Mouse (Mus musculus) forebrain, postnatal 0 days (tissue): ENCODE data around the gene Btbd17. TPM values are rescaled to one million over a fixed set of nuclear protein-coding genes. Genes with fewer than 3 reads are reported as not detected.
A peak's percentile ranks its signal among the peaks of the same experiment; 100 is the strongest.

ENCODE experiments used
- ATAC-seq: fragments of 200-750 bp; cut with Nextera tagmentation; 2 replicates; pipeline ENCODE4 v1.8.0; 2017; ENCODE audit warnings: mild to moderate bottlenecking, moderate library complexity
- DNase-seq: peaks from one replicate; pipeline ENCODE4 v3.0.0-alpha.2; 2015
- H3K27ac ChIP-seq: fragments of 300-500 bp; sonication (generic); 2 replicates; pipeline ENCODE4 v1.5.1; 2014; ENCODE audit warnings: low read depth, mild to moderate bottlenecking, antibody characterized with exemption, low read length, moderate library complexity, mixed read lengths
- H3K27me3 ChIP-seq: fragments of 300-500 bp; sonication (generic); 2 replicates; pipeline ENCODE4 v1.6.1; 2014; ENCODE audit warnings: mild to moderate bottlenecking, low read length, mixed read lengths; ENCODE audit not compliant: insufficient read depth
- H3K36me3 ChIP-seq: fragments of 300-500 bp; sonication (generic); 2 replicates; pipeline ENCODE4 v1.6.1; 2014; ENCODE audit warnings: mild to moderate bottlenecking, moderate library complexity; ENCODE audit not compliant: insufficient read depth
- H3K4me1 ChIP-seq: fragments of 300-500 bp; sonication (generic); 2 replicates; pipeline ENCODE4 v1.6.1; 2014; ENCODE audit warnings: antibody characterized with exemption; ENCODE audit not compliant: insufficient read depth
- H3K4me2 ChIP-seq: fragments of 300-500 bp; sonication (generic); 2 replicates; pipeline ENCODE4 v1.6.1; 2014; ENCODE audit warnings: low read depth, mild to moderate bottlenecking, moderate library complexity
- H3K4me3 ChIP-seq: fragments of 300-500 bp; sonication (generic); 2 replicates; pipeline ENCODE4 v1.5.1; 2014; ENCODE audit warnings: low read depth, low read length, mixed read lengths
- H3K9ac ChIP-seq: fragments of 300-500 bp; sonication (generic); 2 replicates; pipeline ENCODE4 v1.6.1; 2014; ENCODE audit warnings: mild to moderate bottlenecking
- H3K9me3 ChIP-seq: fragments of 300-500 bp; sonication (generic); 2 replicates; pipeline ENCODE4 v1.6.1; 2016; ENCODE audit warnings: low read length
- CTCF ChIP-seq: sonication (generic); IDR thresholded peaks from 2 replicates; pipeline ENCODE4 v1.5.1; 2016; ENCODE audit warnings: antibody characterized with exemption, control low read depth, low read depth
- WGBS: fragments of 180-500 bp; shearing (Covaris S2); extraction: QIAGEN DNeasy Blood & Tissue Kit; methylation state at CpG from one replicate; pipeline ENCODE4 v1.1.7; 2014; 5-methylcytosine and 5-hydroxymethylcytosine counted together
- polyA plus RNA-seq: library from polyadenylated mRNA; unstranded; fragments of >200 nt; fragmentation: Nextera tagmentation; extraction: Ambion mirVana; gene quantifications from 2 replicates; pipeline ENCODE4 v1.2.1, GENCODE M21; 2015
- total RNA-seq: library from RNA; depleted of rRNA; stranded (reverse); fragments of >200 nt; gene quantifications from 2 replicates; pipeline ENCODE4 v1.2.3, GENCODE M21; 2014

Gene Btbd17
- total and polyA plus RNA-seq, 2 experiments from 2014 or later, result 20.1 to 28.2 TPM

DNA sequence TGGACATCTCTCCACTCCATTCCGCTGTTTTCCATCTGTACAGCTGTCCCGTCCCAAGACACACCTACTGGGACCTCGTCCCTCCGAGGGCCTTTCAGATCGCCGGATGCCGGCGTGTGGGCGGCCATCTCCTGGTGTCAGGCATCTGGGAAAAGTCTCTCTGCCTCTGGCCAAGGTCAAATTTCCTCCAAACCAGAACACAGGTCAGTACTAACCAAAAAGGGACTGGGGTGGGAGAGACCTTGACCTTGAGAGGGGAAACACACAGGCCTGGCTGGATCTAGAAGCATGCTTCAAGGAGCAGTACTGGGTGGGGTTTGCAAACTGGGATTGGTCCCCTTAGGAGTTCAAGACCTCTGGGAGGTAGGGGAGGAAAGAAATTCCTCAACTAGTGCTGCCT lies 6.0 kb downstream of the Btbd17 start:
- DNase-seq (no peak), ATAC-seq (no peak)
- 72% methylated on average over 9 of the region's 9 CpGs for WGBS
- TF ChIP-seq CTCF, result no peak
- no peak overlapping the region for H3K9ac ChIP-seq
- no peaks in the 10 kb centered on the region for H3K9me3 ChIP-seq
- no peaks in the 10 kb centered on the region for H3K36me3 ChIP-seq
- H3K27ac ChIP-seq, result no peak overlapping the region
- H3K4me2 ChIP-seq, result no peak overlapping the region
- peaks cover 10% of the 10 kb centered on the region; the same call in 1 of the 2 replicates for H3K27me3 ChIP-seq
- no peak overlapping the region for H3K4me3 ChIP-seq
- peaks cover 14% of the 10 kb centered on the region for H3K4me1 ChIP-seq

DNA sequence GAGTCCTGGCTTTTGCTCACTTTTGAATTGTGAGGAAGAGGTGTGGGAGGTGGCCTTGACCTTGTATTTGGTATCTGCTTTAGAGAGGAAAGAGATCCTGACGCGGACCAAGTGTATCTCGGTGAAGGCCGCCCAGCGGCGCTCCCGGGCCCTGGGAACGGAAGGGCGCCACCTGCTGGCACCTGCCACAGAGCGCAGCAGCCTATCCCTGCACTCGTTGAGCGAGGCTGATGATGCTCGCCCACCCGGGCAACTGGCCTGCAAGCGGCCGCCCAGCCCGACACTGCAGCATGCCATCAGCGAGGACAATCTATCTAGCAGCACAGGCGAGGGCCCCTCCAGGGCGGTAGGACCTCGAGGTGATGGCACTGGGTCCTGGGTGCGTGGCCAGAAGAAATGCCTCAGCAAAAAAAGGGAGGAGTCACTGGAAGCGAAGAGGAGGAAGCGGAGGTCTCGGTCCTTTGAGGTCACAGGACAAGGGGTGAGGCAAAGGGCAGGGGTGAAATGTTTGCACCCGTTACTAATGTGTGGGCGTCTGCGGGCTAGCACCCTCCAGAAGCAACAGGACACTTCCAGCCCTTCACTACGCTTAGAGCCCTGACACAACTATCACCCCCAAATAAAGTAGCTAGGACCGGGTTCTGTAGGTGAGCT lies 6.6 kb downstream of the Btbd17 start:
- Histone ChIP-seq H3K9ac (peak overlapping the region; percentile 26; the same call in 1 of the 2 replicates), H3K27me3 (peaks cover 10% of the 10 kb centered on the region; the same call in 1 of the 2 replicates), H3K9me3 (no peaks in the 10 kb centered on the region), H3K4me2 (peak overlapping the region; percentile 46), H3K36me3 (no peaks in the 10 kb centered on the region), H3K27ac (no peak overlapping the region), H3K4me1 (peaks cover 14% of the 10 kb centered on the region), H3K4me3 (peak overlapping the region; percentile 16; the same call in 1 of the 2 replicates)
- peak; percentile 98 for TF ChIP-seq CTCF
- DNase-seq (peak; percentile 87), ATAC-seq (peak; percentile 70)
- 19% methylated on average over 30 of the region's 30 CpGs for WGBS

DNA sequence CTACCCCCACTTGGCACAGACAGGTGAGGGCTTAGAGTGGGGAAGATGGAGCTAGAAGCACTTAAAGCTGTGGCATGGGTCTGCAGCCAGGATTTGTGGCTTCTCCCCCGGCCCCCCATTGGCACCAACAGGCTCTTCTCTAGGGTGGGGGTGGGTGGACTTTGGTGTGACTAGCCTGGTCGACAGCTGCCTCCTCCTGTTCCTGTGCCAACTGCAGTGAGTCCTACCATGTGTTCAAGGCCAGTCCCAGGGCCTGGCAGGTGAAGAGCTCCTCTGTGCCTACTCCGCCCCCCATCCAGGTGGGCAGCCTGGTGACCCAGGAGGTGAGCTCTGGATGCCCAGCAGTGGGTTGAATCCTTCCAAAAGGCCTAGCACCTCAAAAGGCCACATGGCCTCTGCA lies 8.1 kb downstream of the Btbd17 start:
- Histone ChIP-seq H3K4me1 (no peaks in the 10 kb centered on the region), H3K4me2 (no peak overlapping the region), H3K36me3 (no peaks in the 10 kb centered on the region), H3K9me3 (no peaks in the 10 kb centered on the region), H3K4me3 (no peak overlapping the region), H3K9ac (no peak overlapping the region), H3K27ac (no peak overlapping the region), H3K27me3 (peaks cover 10% of the 10 kb centered on the region; the same call in 1 of the 2 replicates)
- WGBS, result 78% methylated on average over 3 of the region's 3 CpGs
- DNase-seq (no peak), ATAC-seq (no peak)
- no peak for TF ChIP-seq CTCF

DNA sequence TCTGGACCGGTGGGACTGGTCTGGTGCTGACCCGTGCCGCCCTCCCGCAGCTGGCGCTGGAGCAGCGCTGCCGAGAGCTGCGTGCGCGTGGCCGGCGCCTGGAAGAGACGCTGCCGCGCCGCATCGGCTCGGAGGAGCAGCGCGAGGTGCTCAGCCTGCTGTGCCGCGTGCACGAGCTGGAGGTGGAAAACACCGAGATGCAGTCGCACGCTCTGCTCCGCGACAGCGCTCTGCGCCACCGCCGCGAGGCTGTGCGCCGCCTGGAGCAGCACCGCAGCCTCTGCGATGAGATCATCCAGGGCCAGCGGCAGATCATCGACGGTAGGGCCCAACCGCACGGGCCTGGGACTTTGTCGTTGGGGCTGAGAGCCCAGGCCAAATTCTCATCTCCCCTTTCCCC lies 9.4 kb downstream of the Btbd17 start:
- H3K4me2 ChIP-seq, result peak overlapping the region; percentile 54
- peaks cover 10% of the 10 kb centered on the region; the same call in 1 of the 2 replicates for H3K27me3 ChIP-seq
- H3K9me3 ChIP-seq, result no peaks in the 10 kb centered on the region
- no peaks in the 10 kb centered on the region for H3K4me1 ChIP-seq
- DNase-seq (peak; percentile 81), ATAC-seq (peak; percentile 94)
- H3K36me3 ChIP-seq, result no peaks in the 10 kb centered on the region
- peak overlapping the region; percentile 26; the same call in 1 of the 2 replicates for H3K9ac ChIP-seq
- no peak overlapping the region for H3K27ac ChIP-seq
- peak overlapping the region; percentile 26 for H3K4me3 ChIP-seq
- TF ChIP-seq CTCF, result no peak
- 2% methylated on average over 43 of the region's 43 CpGs for WGBS

DNA sequence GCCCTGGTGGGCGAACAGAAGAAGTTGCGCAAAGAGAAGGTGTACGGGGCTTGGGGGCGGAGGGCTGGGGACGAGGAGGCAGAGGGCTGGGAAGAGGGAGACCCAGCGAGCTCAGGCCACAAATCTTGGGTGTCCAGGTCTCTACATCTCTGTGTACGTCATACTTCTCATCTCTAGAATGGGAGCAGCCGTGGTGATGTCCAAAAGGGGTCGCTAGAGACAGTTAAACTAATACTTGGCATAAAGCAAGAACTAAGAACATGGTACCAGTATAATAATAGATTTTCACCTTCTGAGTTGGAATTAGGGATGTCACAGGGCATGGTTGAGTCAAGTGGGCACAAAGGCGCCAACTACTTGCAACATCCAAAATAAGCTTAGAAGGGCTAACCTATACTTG lies 9.9 kb downstream of the Btbd17 start:
- Histone ChIP-seq H3K36me3 (no peaks in the 10 kb centered on the region), H3K9me3 (no peaks in the 10 kb centered on the region), H3K27ac (no peak overlapping the region), H3K9ac (peak overlapping the region; percentile 26; the same call in 1 of the 2 replicates), H3K4me1 (no peaks in the 10 kb centered on the region), H3K4me3 (peak overlapping the region; percentile 26), H3K27me3 (peaks cover 10% of the 10 kb centered on the region; the same call in 1 of the 2 replicates), H3K4me2 (peak overlapping the region; percentile 54)
- peak; percentile 40 for TF ChIP-seq CTCF
- WGBS, result 53% methylated on average over 10 of the region's 10 CpGs
- DNase-seq (no peak), ATAC-seq (0 out of 2 replicates have a peak, but pooled peaks have one; percentile 14)

DNA sequence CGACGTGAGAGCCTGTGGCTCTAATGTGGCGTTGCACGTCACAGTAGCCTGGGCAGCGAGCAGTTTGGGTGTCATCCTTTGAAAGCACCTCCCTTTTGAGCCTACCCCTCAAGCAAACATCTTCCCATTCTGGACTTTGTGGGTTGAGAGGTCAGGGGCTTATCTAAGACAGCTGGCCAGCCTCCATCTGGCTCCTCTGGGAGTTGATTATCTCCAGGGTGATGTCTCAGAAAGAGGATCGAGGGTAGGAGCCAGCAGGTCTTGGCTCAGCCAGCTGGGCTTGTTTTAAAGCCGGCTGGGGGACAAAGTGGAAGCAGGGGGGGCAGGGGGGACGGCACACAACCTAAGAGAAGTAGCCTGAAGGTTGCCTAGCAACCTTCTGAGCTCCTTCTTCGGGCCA lies 15.7 kb downstream of the Btbd17 start:
- H3K9ac ChIP-seq, result no peak overlapping the region
- no peaks in the 10 kb centered on the region for H3K9me3 ChIP-seq
- DNase-seq (no peak), ATAC-seq (no peak)
- no peaks in the 10 kb centered on the region for H3K4me1 ChIP-seq
- no peak overlapping the region for H3K4me2 ChIP-seq
- 49% methylated on average over 9 of the region's 9 CpGs for WGBS
- H3K36me3 ChIP-seq, result no peaks in the 10 kb centered on the region
- no peak overlapping the region for H3K27ac ChIP-seq
- no peak overlapping the region for H3K4me3 ChIP-seq
- no peaks in the 10 kb centered on the region for H3K27me3 ChIP-seq
- no peak for TF ChIP-seq CTCF

DNA sequence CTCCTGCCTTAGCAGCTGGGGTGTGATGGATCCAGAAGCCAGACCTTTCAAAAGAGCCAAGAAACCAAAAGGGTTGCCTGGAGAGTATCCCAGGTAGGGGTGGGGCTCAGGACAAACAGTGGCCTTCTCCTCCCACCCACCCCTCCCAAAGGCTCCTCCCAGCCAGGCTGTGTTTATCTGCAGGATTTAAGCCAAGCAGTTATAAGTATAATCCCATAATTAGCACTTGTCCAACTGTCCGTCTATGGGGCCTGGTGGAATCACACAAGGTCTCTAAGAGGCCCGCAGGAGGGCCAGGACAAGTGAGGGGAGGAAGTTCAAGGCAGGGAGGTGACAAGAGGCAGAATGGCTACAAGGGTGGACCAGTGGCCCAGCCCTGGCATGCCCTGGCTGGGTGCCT lies 23.8 kb downstream of the Btbd17 start:
- DNase-seq (no peak), ATAC-seq (no peak)
- Histone ChIP-seq H3K9me3 (no peaks in the 10 kb centered on the region), H3K4me1 (no peaks in the 10 kb centered on the region), H3K9ac (no peak overlapping the region), H3K36me3 (no peaks in the 10 kb centered on the region), H3K27ac (no peak overlapping the region), H3K4me3 (no peak overlapping the region), H3K4me2 (no peak overlapping the region), H3K27me3 (no peaks in the 10 kb centered on the region)
- TF ChIP-seq CTCF, result no peak
- WGBS, result 58% methylated on average over 2 of the region's 2 CpGs
